Mouse (Mus musculus) splenic B cell, adult 2 months (primary cell): ENCODE results near the gene Tie1.

Experiments used
- DNase-seq: peaks from one replicate; pipeline ENCODE4 v3.0.0-alpha.2; 2011; ENCODE audit warnings: low read depth, low spot score
- H3K27me3 ChIP-seq: 2 replicates; pipeline ENCODE4 v1.6.1; 2012; ENCODE audit warnings: mild to moderate bottlenecking, low read length, moderate library complexity, mixed read lengths; ENCODE audit not compliant: control insufficient read depth, poor library complexity, insufficient read depth, severe bottlenecking
- H3K36me3 ChIP-seq: 2 replicates; pipeline ENCODE4 v1.6.1; 2012; ENCODE audit warnings: mild to moderate bottlenecking, low read length, moderate library complexity, mixed read lengths; ENCODE audit not compliant: control insufficient read depth, poor library complexity, insufficient read depth, severe bottlenecking

The Tie1 gene

GRCm38 (mm10) chr4:118489717-118490132, at the start of gene Tie1:
Tie1 (minus strand) TSS chr4:118490061.
- no peak for DNase-seq
- H3K36me3 ChIP-seq = no peaks in the 10 kb centered on the region
- no peaks in the 10 kb centered on the region for H3K27me3 ChIP-seq

- no peak for DNase-seq
- H3K36me3 ChIP-seq = no peaks in the 10 kb centered on the region
These were observed 47.9 kb upstream of the Tie1 start for GRCm38 (mm10) chr4:118537801-118538200.

GRCm38 (mm10) chr4:118535610-118536009, 45.7 kb upstream of the Tie1 start:
- Histone ChIP-seq H3K27me3 (no peaks in the 10 kb centered on the region), H3K36me3 (no peaks in the 10 kb centered on the region)
- no peak for DNase-seq

More at GRCm38 (mm10) chr4:118537801-118538200, 47.9 kb upstream of the Tie1 start:
- no peaks in the 10 kb centered on the region for H3K27me3 ChIP-seq

GRCm38 (mm10) chr4:118533605-118534004, 43.7 kb upstream of the Tie1 start:
- DNase-seq = no peak
- no peaks in the 10 kb centered on the region for H3K36me3 ChIP-seq
- no peaks in the 10 kb centered on the region for H3K27me3 ChIP-seq

GRCm38 (mm10) chr4:118533156-118533555, 43.3 kb upstream of the Tie1 start:
- no peaks in the 10 kb centered on the region for H3K27me3 ChIP-seq
- no peaks in the 10 kb centered on the region for H3K36me3 ChIP-seq
- DNase-seq = no peak

GRCm38 (mm10) chr4:118532663-118533062, 42.8 kb upstream of the Tie1 start:
- no peak for DNase-seq
- H3K27me3 ChIP-seq = no peaks in the 10 kb centered on the region
- no peaks in the 10 kb centered on the region for H3K36me3 ChIP-seq

- no peak for DNase-seq
- Histone ChIP-seq H3K36me3 (no peaks in the 10 kb centered on the region), H3K27me3 (no peaks in the 10 kb centered on the region)
These were observed 37.9 kb upstream of the Tie1 start for GRCm38 (mm10) chr4:118527720-118528119.

- DNase-seq = no peak
- no peaks in the 10 kb centered on the region for H3K27me3 ChIP-seq
These were observed 37.4 kb upstream of the Tie1 start for GRCm38 (mm10) chr4:118527335-118527681.

GRCm38 (mm10) chr4:118526408-118527334, 36.8 kb upstream of the Tie1 start, which contains the start of gene 2610528J11Rik:
2610528J11Rik (plus strand) TSS chr4:118526999.
- Histone ChIP-seq H3K36me3 (no peaks in the 10 kb centered on the region), H3K27me3 (no peaks in the 10 kb centered on the region)
- no peak for DNase-seq

More at GRCm38 (mm10) chr4:118527335-118527681, 37.4 kb upstream of the Tie1 start:
- H3K36me3 ChIP-seq = no peaks in the 10 kb centered on the region

- Histone ChIP-seq H3K27me3 (no peaks in the 10 kb centered on the region), H3K36me3 (no peaks in the 10 kb centered on the region)
- no peak for DNase-seq
These were observed 35.9 kb upstream of the Tie1 start for GRCm38 (mm10) chr4:118525779-118526178.

- Histone ChIP-seq H3K27me3 (no peaks in the 10 kb centered on the region), H3K36me3 (no peaks in the 10 kb centered on the region)
- no peak for DNase-seq
These were observed 34.1 kb upstream of the Tie1 start for GRCm38 (mm10) chr4:118523976-118524375.

- Histone ChIP-seq H3K36me3 (no peaks in the 10 kb centered on the region), H3K27me3 (no peaks in the 10 kb centered on the region)
- no peak for DNase-seq
These were observed 32.4 kb upstream of the Tie1 start for GRCm38 (mm10) chr4:118522248-118522647.

- H3K27me3 ChIP-seq = no peaks in the 10 kb centered on the region
- no peaks in the 10 kb centered on the region for H3K36me3 ChIP-seq
- no peak for DNase-seq
These were observed 28.3 kb upstream of the Tie1 start for GRCm38 (mm10) chr4:118518208-118518607.

- no peak for DNase-seq
- Histone ChIP-seq H3K27me3 (no peaks in the 10 kb centered on the region), H3K36me3 (no peaks in the 10 kb centered on the region)
These were observed 27.8 kb upstream of the Tie1 start for GRCm38 (mm10) chr4:118517497-118518146.
